Mouse (Mus musculus) heart, postnatal 0 days (tissue): Measurements from ENCODE around the gene Ror2. TPM values are rescaled to one million over a fixed set of nuclear protein-coding genes. Genes with fewer than 3 reads are reported as not detected.

Experiments used
- ATAC-seq: fragments of 200-750 bp; cut with Nextera tagmentation; 2 replicates; pipeline ENCODE4 v1.8.0; 2017; ENCODE audit warnings: low read depth, moderate number of reproducible peaks, moderate library complexity; ENCODE audit not compliant: insufficient read depth
- DNase-seq: peaks from one replicate; pipeline ENCODE4 v3.0.0-alpha.2; 2016; ENCODE audit warnings: low spot score
- H3K27ac ChIP-seq: fragments of 300-500 bp; sonication (generic); 2 replicates; pipeline ENCODE4 v1.5.1; 2014; ENCODE audit warnings: low read depth, mild to moderate bottlenecking
- H3K27me3 ChIP-seq: fragments of 300-500 bp; sonication (generic); 2 replicates; pipeline ENCODE4 v1.6.1; 2014; ENCODE audit warnings: low read length, mixed read lengths; ENCODE audit not compliant: control insufficient read depth, insufficient read depth
- H3K36me3 ChIP-seq: fragments of 300-500 bp; sonication (generic); replicated peaks from 2 replicates; pipeline ENCODE4 v1.6.1; 2014; ENCODE audit warnings: low read length, mixed read lengths; ENCODE audit not compliant: control insufficient read depth, insufficient read depth
- H3K4me1 ChIP-seq: fragments of 300-500 bp; sonication (generic); 2 replicates; pipeline ENCODE4 v1.6.1; 2014; ENCODE audit warnings: antibody characterized with exemption; ENCODE audit not compliant: control insufficient read depth, insufficient read depth
- H3K4me2 ChIP-seq: fragments of 300-500 bp; sonication (generic); 2 replicates; pipeline ENCODE4 v1.6.1; 2014; ENCODE audit warnings: low read depth, mild to moderate bottlenecking, low read length, moderate library complexity
- H3K4me3 ChIP-seq: fragments of 300-500 bp; sonication (generic); 2 replicates; pipeline ENCODE4 v1.5.1; 2014; ENCODE audit warnings: low read depth, low read length
- H3K9ac ChIP-seq: fragments of 300-500 bp; sonication (generic); replicated peaks from 2 replicates; pipeline ENCODE4 v1.6.1; 2014; ENCODE audit warnings: low read depth, low read length, mixed read lengths
- H3K9me3 ChIP-seq: fragments of 300-500 bp; sonication (generic); replicated peaks from 2 replicates; pipeline ENCODE4 v1.6.1; 2016; ENCODE audit warnings: low read length; ENCODE audit not compliant: control insufficient read depth
- CTCF ChIP-seq: IDR thresholded peaks from 2 replicates; pipeline ENCODE4 v1.5.1; 2016; ENCODE audit warnings: antibody characterized with exemption, control low read depth, low read depth
- EP300 ChIP-seq: IDR thresholded peaks from 2 replicates; pipeline ENCODE4 v1.6.1; 2016; ENCODE audit warnings: antibody characterized with exemption, low read depth
- WGBS: fragments of 180-500 bp; shearing (Covaris S2); extraction: QIAGEN DNeasy Blood & Tissue Kit; methylation state at CpG from one replicate; pipeline ENCODE4 v1.1.7; 2014; 5-methylcytosine and 5-hydroxymethylcytosine counted together
- polyA plus RNA-seq: library from polyadenylated mRNA; unstranded; fragments of >200 nt; fragmentation: Nextera tagmentation; extraction: Ambion mirVana; gene quantifications from 2 replicates; pipeline ENCODE4 v1.2.1, GENCODE M21; 2015
- total RNA-seq: library from RNA; depleted of rRNA; stranded (reverse); fragments of >200 nt; gene quantifications from 2 replicates; pipeline ENCODE4 v1.2.3, GENCODE M21; 2014; ENCODE audit warnings: low replicate concordance

The Ror2 gene
- total and polyA plus RNA-seq, 2 experiments from 2014 or later: 6.6 to 19.1 TPM

- Histone ChIP-seq H3K9ac (no peak overlapping the region), H3K27me3 (no peaks in the 10 kb centered on the region), H3K4me1 (peaks cover 24% of the 10 kb centered on the region; the same call in 1 of the 2 replicates), H3K4me3 (no peak overlapping the region), H3K27ac (no peak overlapping the region), H3K4me2 (no peak overlapping the region), H3K36me3 (no peaks in the 10 kb centered on the region), H3K9me3 (no peaks in the 10 kb centered on the region)
- peak; percentile 22; the same call in 1 of the 2 replicates for ATAC-seq
- no peak for TF ChIP-seq EP300
- TF ChIP-seq CTCF: no peak
- WGBS: 40% methylated on average over 6 of the region's 6 CpGs
- DNase-seq: no peak
Observed at GRCm38 (mm10) chr13:53217396-53217975, 68.4 kb downstream of the Ror2 start.

GRCm38 (mm10) chr13:53211971-53212733 is 73.8 kb downstream of the Ror2 start:
- H3K36me3 ChIP-seq: no peaks in the 10 kb centered on the region
- H3K27ac ChIP-seq: no peak overlapping the region
- peak overlapping the region; percentile 30; the same call in 1 of the 2 replicates for H3K9ac ChIP-seq
- H3K9me3 ChIP-seq: no peaks in the 10 kb centered on the region
- peaks cover 22% of the 10 kb centered on the region for H3K4me1 ChIP-seq
- no peaks in the 10 kb centered on the region for H3K27me3 ChIP-seq
- peak overlapping the region; percentile 28; the same call in 1 of the 2 replicates for H3K4me3 ChIP-seq
- H3K4me2 ChIP-seq: peak overlapping the region; percentile 56
- 17% methylated on average over 19 of the region's 19 CpGs for WGBS
- peak; percentile 75 for ATAC-seq
- no peak for TF ChIP-seq CTCF
- TF ChIP-seq EP300: no peak
- no peak for DNase-seq

GRCm38 (mm10) chr13:53208556-53208955 is 77.4 kb downstream of the Ror2 start:
- no peak overlapping the region for H3K9ac ChIP-seq
- peak overlapping the region; percentile 9; the same call in 1 of the 2 replicates for H3K4me2 ChIP-seq
- H3K36me3 ChIP-seq: no peaks in the 10 kb centered on the region
- no peak for DNase-seq
- H3K9me3 ChIP-seq: no peaks in the 10 kb centered on the region
- no peak overlapping the region for H3K4me3 ChIP-seq
- ATAC-seq: no peak
- WGBS: 35% methylated on average over 10 of the region's 10 CpGs
- no peaks in the 10 kb centered on the region for H3K27me3 ChIP-seq
- peak overlapping the region; percentile 57; the same call in 1 of the 2 replicates for H3K27ac ChIP-seq
- peaks cover 37% of the 10 kb centered on the region for H3K4me1 ChIP-seq
- no peak for TF ChIP-seq EP300
- TF ChIP-seq CTCF: no peak

- peaks cover 41% of the 10 kb centered on the region for H3K4me1 ChIP-seq
Observed at GRCm38 (mm10) chr13:53205128-53205911, 80.6 kb downstream of the Ror2 start.

GRCm38 (mm10) chr13:53202439-53202830 is 83.5 kb downstream of the Ror2 start:
- Histone ChIP-seq H3K9ac (no peak overlapping the region), H3K4me3 (no peak overlapping the region), H3K36me3 (no peaks in the 10 kb centered on the region), H3K4me2 (no peak overlapping the region), H3K27ac (no peak overlapping the region), H3K4me1 (peaks cover 31% of the 10 kb centered on the region), H3K9me3 (no peaks in the 10 kb centered on the region), H3K27me3 (no peaks in the 10 kb centered on the region)
- TF ChIP-seq EP300: no peak
- TF ChIP-seq CTCF: no peak
- 72% methylated on average over 5 of the region's 5 CpGs for WGBS
- DNase-seq (no peak), ATAC-seq (no peak)

More at GRCm38 (mm10) chr13:53205128-53205911, 80.6 kb downstream of the Ror2 start:
- 28% methylated on average over 17 of the region's 17 CpGs for whole genome bisulfite sequencing
- Histone ChIP-seq H3K27ac (no peak overlapping the region), H3K9me3 (no peaks in the 10 kb centered on the region), H3K9ac (no peak overlapping the region), H3K4me2 (no peak overlapping the region), H3K27me3 (no peaks in the 10 kb centered on the region), H3K4me3 (no peak overlapping the region), H3K36me3 (no peaks in the 10 kb centered on the region)
- ATAC-seq (no peak; the same call in 1 of the 2 replicates), DNase-seq (no peak)
- TF ChIP-seq EP300 (no peak), CTCF (no peak)
